In the genomic region with DNA sequence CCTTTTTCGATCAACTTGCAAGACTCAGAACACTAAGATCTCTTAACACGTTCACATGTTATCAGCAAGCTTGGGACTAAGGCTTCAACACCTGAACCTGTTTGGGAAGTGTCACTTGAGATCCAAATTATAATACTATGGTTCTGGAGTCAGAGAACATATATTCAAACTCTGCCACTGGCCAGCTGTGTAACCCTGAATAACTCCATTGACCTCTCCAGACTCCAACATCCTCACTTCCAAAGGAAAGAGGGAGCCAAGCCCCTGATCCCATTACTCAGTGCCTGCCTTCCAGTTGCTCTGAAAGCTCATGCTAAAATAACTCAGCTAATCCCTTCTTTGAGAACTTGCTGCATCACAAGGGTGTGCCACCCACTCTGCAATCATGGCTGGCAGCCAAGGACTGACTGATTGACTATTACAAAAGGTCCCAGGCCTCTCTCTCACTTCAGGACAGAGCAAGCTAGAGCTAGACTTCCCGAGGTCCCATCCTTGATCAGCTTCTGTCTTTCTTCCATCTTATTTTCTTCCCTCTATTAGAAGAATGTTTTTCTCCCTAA, we compare ENCODE assay signal across 8 mouse cellular contexts. TPM values are rescaled to one million over a fixed set of nuclear protein-coding genes. Genes with fewer than 3 reads are reported as not detected.
DNase-seq lines count a peak whose midpoint lies in the region; ATAC-seq lines count a peak whose summit lies in the region.

No protein-coding gene starts in this region.

- H3K4me3 ChIP-seq in neural tube, embryonic 15.5 days (replicated peaks) = no peak overlapping the region
- no peak overlapping the region for H3K4me3 ChIP-seq in heart, embryonic 15.5 days
- no peak overlapping the region for H3K4me3 ChIP-seq in stomach, embryonic 16.5 days (replicated peaks; ENCODE audit: low read length)

- no peak overlapping the region for H3K27ac ChIP-seq in neural tube, embryonic 15.5 days (replicated peaks)
- peak overlapping the region; percentile 6; the same call in 1 of the 2 replicates for H3K27ac ChIP-seq in heart, embryonic 15.5 days
- H3K27ac ChIP-seq in stomach, embryonic 16.5 days (ENCODE audit: low read length) = peak overlapping the region; percentile 15; the same call in 1 of the 2 replicates

- H3K36me3 ChIP-seq in neural tube, embryonic 15.5 days = no peaks in the 10 kb centered on the region
- no peaks in the 10 kb centered on the region for H3K36me3 ChIP-seq in heart, embryonic 15.5 days
- no peaks in the 10 kb centered on the region for H3K36me3 ChIP-seq in stomach, embryonic 16.5 days (ENCODE audit: control insufficient read depth, insufficient read depth, low read length)

- WGBS in neural tube, embryonic 15.5 days = 84% methylated on average over 3 of the region's 3 CpGs
- WGBS in heart, embryonic 15.5 days = 38% methylated on average over 3 of the region's 3 CpGs
- WGBS in stomach, embryonic 16.5 days = 53% methylated on average over 3 of the region's 3 CpGs

- no peak for DNase-seq in frontal cortex, postnatal 10 days (ENCODE audit: low spot score in 2 of 2)
- DNase-seq in neural tube, embryonic 10.5 days (ENCODE audit: extremely low spot score, low spot score) = peak; percentile 14
- no peak for DNase-seq in thymus, postnatal 36 days

- no peak overlapping the region for H3K9ac ChIP-seq in neural tube, embryonic 15.5 days (replicated peaks)
- H3K9ac ChIP-seq in heart, embryonic 15.5 days = no peak overlapping the region
- no peak overlapping the region for H3K9ac ChIP-seq in stomach, embryonic 16.5 days (ENCODE audit: low read length)

- H3K9me3 ChIP-seq in neural tube, embryonic 15.5 days (replicated peaks) = no peaks in the 10 kb centered on the region
- H3K9me3 ChIP-seq in heart, embryonic 15.5 days (replicated peaks) = no peaks in the 10 kb centered on the region
- H3K9me3 ChIP-seq in stomach, embryonic 16.5 days (replicated peaks; ENCODE audit: control insufficient read depth, low read length) = no peaks in the 10 kb centered on the region

- peaks cover 3% of the 10 kb centered on the region; the same call in 1 of the 2 replicates for H3K4me1 ChIP-seq in neural tube, embryonic 15.5 days
- H3K4me1 ChIP-seq in heart, embryonic 15.5 days (replicated peaks) = peaks cover 8% of the 10 kb centered on the region
- peaks cover 5% of the 10 kb centered on the region; the same call in 1 of the 2 replicates for H3K4me1 ChIP-seq in stomach, embryonic 16.5 days (ENCODE audit: control insufficient read depth, insufficient read depth, low read length)

- no peak overlapping the region for H3K4me2 ChIP-seq in neural tube, embryonic 15.5 days
- H3K4me2 ChIP-seq in heart, embryonic 15.5 days = no peak overlapping the region
- no peak overlapping the region for H3K4me2 ChIP-seq in stomach, embryonic 16.5 days (ENCODE audit: low read depth, low read length)

- peak; percentile 57; the same call in 1 of the 2 replicates for ATAC-seq in frontal cortex, adult (ENCODE audit: low TSS enrichment)
- no peak for ATAC-seq in neural tube, embryonic 15.5 days (ENCODE audit: low FRiP score)
- 0 out of 2 replicates have a peak, but pooled peaks have one; percentile 47 for ATAC-seq in heart, embryonic 15.5 days (replicated peaks; ENCODE audit: insufficient number of reproducible peaks, insufficient read depth, low FRiP score, low read depth)
- 0 out of 2 replicates have a peak, but pooled peaks have one; percentile 13 for ATAC-seq in stomach, embryonic 16.5 days (ENCODE audit: insufficient read depth, low FRiP score)
- ATAC-seq in inflammation-experienced regulatory T-cells, adult 6 months = no peak

- H3K27me3 ChIP-seq in neural tube, embryonic 15.5 days (replicated peaks) = no peaks in the 10 kb centered on the region
- no peaks in the 10 kb centered on the region for H3K27me3 ChIP-seq in heart, embryonic 15.5 days
- no peaks in the 10 kb centered on the region for H3K27me3 ChIP-seq in stomach, embryonic 16.5 days (ENCODE audit: control insufficient read depth, insufficient read depth, low read length)

RNA-seq across cellular contexts. Expression of gene 9330182O14Rik, which starts 58.8 kb away (rescaled TPM):
- polyA plus RNA-seq in neural tube, embryonic 15.5 days (2015; fragmentation: Nextera tagmentation; extraction: Ambion mirVana) = not detected in 2 replicates
- polyA plus RNA-seq in heart, embryonic 15.5 days (2015; fragmentation: Nextera tagmentation; extraction: Ambion mirVana) = not detected in 2 replicates
- polyA plus RNA-seq in stomach, embryonic 16.5 days (2015; fragmentation: Nextera tagmentation; extraction: Ambion mirVana) = not detected in 2 replicates
- not detected for polyA plus RNA-seq in inflammation-experienced regulatory T-cells, adult 6 months (2017; shearing (Covaris generic))

Comparison
In these comparisons a context has a peak if more than half of its experiments do, and no peak if none do; other contexts are left out.
1. ATAC-seq: peak in frontal cortex, adult (single experiment), heart, embryonic 15.5 days (single experiment) and stomach, embryonic 16.5 days (single experiment); none in neural tube, embryonic 15.5 days (single experiment) and inflammation-experienced regulatory T-cells, adult 6 months (single experiment).